In the genomic region with DNA sequence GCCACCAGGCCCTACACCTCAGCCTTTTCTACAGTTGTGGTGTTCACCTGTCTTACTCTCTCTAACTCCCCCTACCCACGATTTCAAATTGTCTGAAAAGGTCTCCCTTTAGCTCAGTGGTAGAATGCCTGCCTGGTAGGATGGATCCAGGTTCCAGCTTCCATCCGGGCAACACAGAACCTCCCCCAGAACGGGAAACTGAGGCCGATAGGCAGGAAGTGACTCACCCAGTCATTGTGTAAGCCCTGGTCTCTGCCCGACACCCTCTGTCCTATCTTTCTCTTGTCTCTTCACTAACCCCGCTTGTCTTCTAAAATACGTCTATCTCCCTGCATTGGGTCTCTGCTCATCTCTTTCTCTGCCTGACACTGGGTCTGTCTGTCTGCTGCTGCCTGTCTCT, we compare ENCODE assay signal across 1 mouse cellular context.
TF ChIP-seq lines count a peak whose summit lies in the region.

No protein-coding gene starts in this region.

TF ChIP-seq in MEL, 35 proteins besides CTCF, POLR2A, EP300 and RAD21:
- TF ChIP-seq TCF12 (IDR thresholded peaks at IDR 0.05; ENCODE audit: low read depth, low read length) = no peak
- no peak for TF ChIP-seq MYC (IDR thresholded peaks at IDR 0.05; ENCODE audit: low read depth, low read length)
- no peak for TF ChIP-seq GABPA (IDR thresholded peaks at IDR 0.05; ENCODE audit: low read depth, low read length)
